Mouse (Mus musculus): ENCODE results near the gene Cd248. TPM values are rescaled to one million over a fixed set of nuclear protein-coding genes. Genes with fewer than 3 reads are reported as not detected.
A peak's percentile ranks its signal among the peaks of the same experiment; 100 is the strongest.

The Cd248 gene
- total and polyA plus RNA-seq, 2 experiments from 2014 or later = 12.5 to 16.4 TPM

DNA sequence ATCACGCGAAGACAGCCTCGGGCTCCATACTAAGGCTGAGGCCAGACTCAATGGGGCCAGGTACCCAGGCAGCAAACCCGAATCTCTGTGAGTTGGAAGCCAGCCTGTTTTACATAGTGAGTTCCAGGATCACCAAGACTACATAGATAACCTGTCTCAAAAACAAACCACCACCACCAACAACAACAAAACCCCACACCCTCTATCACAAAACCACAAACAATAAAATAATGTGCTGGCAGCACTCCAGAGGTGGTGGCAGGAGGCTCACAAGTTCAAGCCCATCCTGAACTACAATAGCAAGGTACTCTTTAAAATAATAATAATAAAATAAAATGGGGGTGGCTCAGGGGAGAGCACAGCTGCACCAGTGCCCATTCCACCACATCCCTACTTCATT lies 31.3 kb upstream of the Cd248 start:
- H3K36me3 ChIP-seq (ENCODE audit: insufficient read depth, low read length) = peaks cover 5% of the 10 kb centered on the region
- no peaks in the 10 kb centered on the region for H3K27me3 ChIP-seq (ENCODE audit: insufficient read depth, low read length)
- no peak overlapping the region for H3K27ac ChIP-seq
- no peak overlapping the region for H3K4me3 ChIP-seq (ENCODE audit: low read length)
- H3K9me3 ChIP-seq (ENCODE audit: low read length) = no peaks in the 10 kb centered on the region
- H3K9ac ChIP-seq (replicated peaks; ENCODE audit: low read length) = no peak overlapping the region
- TF ChIP-seq CTCF (IDR thresholded peaks at IDR 0.05; ENCODE audit: low read depth) = no peak
- peaks cover 14% of the 10 kb centered on the region; the same call in 1 of the 2 replicates for H3K4me1 ChIP-seq (ENCODE audit: insufficient read depth, low read length)
- ATAC-seq = no peak
- 79% methylated on average over 4 of the region's 4 CpGs for WGBS
- no peak for DNase-seq (ENCODE audit: low spot score)
- H3K4me2 ChIP-seq (ENCODE audit: low read depth, low read length) = no peak overlapping the region

DNA sequence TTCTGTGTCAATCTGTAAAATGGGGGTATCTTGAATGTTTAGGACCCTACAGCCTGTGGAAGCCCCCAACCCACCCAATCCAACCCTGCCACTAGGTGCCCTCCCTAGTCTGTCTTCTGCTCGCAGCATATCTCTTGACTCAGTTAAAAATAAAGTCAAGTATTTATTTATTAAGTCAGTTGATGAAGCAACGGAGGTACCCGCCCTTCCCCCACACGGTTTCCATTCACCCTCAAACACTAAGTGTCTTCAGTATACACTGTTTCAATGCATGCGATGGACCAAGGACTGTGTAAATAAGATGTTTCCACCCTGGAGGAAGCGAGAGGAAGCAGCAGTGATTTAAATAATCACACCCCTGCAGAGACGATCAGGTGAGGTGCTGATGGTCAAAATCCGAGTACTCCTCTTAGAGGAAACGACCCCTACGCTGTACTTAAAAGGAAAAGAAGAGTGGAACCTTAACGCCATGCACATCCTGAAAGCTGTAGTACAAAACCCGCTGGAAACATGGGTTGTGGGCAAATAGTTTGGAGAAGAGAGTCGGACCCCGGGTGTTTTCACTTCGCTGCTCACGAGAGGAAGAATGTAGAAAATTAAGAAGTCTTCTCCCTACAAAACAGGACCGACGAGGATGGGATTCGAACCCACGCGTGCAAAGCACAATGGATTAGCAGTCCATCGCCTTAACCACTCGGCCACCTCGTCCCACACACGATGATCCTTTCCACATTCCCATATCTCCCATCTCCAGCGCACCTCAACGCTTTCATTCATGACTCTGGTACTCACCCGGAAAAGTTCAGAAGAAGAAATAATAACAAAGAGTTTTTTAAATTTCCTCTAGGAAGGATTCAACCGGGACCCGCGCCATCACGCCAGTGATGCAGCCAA lies 30.0 kb upstream of the Cd248 start:
- ATAC-seq (peak; percentile 48), DNase-seq (ENCODE audit: low spot score) (peak; percentile 85)
- Histone ChIP-seq H3K27me3 (ENCODE audit: insufficient read depth, low read length) (no peaks in the 10 kb centered on the region), H3K9ac (replicated peaks; ENCODE audit: low read length) (peak overlapping the region; percentile 79), H3K27ac (peak overlapping the region; percentile 89), H3K4me1 (ENCODE audit: insufficient read depth, low read length) (peaks cover 19% of the 10 kb centered on the region), H3K4me3 (ENCODE audit: low read length) (peak overlapping the region; percentile 78), H3K36me3 (ENCODE audit: insufficient read depth, low read length) (no peaks in the 10 kb centered on the region), H3K4me2 (ENCODE audit: low read depth, low read length) (peak overlapping the region; percentile 95), H3K9me3 (ENCODE audit: low read length) (no peaks in the 10 kb centered on the region)
- TF ChIP-seq CTCF (IDR thresholded peaks at IDR 0.05; ENCODE audit: low read depth) = no peak
- 6% methylated on average over 32 of the region's 32 CpGs for WGBS

GRCm38 (mm10) chr19:5038709-5039156 lies 29.1 kb upstream of the Cd248 start, which contains the start of the genes B4gat1 and AC124502.3:
Gene B4gat1, plus strand, starts transcription at chr19:5038826.
Gene AC124502.3, plus strand, starts transcription at chr19:5038891.
- peak; percentile 92 for ATAC-seq
- Histone ChIP-seq H3K4me1 (ENCODE audit: insufficient read depth, low read length) (peaks cover 19% of the 10 kb centered on the region), H3K27me3 (ENCODE audit: insufficient read depth, low read length) (no peaks in the 10 kb centered on the region), H3K4me3 (ENCODE audit: low read length) (peak within 1 kb of the TSS; percentile 78), H3K9me3 (ENCODE audit: low read length) (no peaks in the 10 kb centered on the region), H3K27ac (peak within 1 kb of the TSS; percentile 89), H3K36me3 (ENCODE audit: insufficient read depth, low read length) (no peaks in the 10 kb centered on the region; the same call in 1 of the 2 replicates), H3K4me2 (ENCODE audit: low read depth, low read length) (peak within 1 kb of the TSS; percentile 95), H3K9ac (replicated peaks; ENCODE audit: low read length) (peak within 1 kb of the TSS; percentile 79)
- under 1% methylated on average over 41 of the region's 44 CpGs for WGBS
- TF ChIP-seq CTCF (IDR thresholded peaks at IDR 0.05; ENCODE audit: low read depth) = peak; percentile 54
- peak; percentile 97 for DNase-seq (ENCODE audit: low spot score)

GRCm38 (mm10) chr19:5039301-5040114 lies 28.4 kb upstream of the Cd248 start:
- WGBS = 8% methylated on average over 41 of the region's 41 CpGs
- Histone ChIP-seq H3K4me2 (ENCODE audit: low read depth, low read length) (peak overlapping the region; percentile 95), H3K9me3 (ENCODE audit: low read length) (no peaks in the 10 kb centered on the region), H3K27me3 (ENCODE audit: insufficient read depth, low read length) (no peaks in the 10 kb centered on the region), H3K27ac (peak overlapping the region; percentile 89), H3K4me3 (ENCODE audit: low read length) (peak overlapping the region; percentile 78), H3K4me1 (ENCODE audit: insufficient read depth, low read length) (peaks cover 19% of the 10 kb centered on the region), H3K9ac (replicated peaks; ENCODE audit: low read length) (peak overlapping the region; percentile 79), H3K36me3 (ENCODE audit: insufficient read depth, low read length) (no peaks in the 10 kb centered on the region; the same call in none of the 2 replicates)
- TF ChIP-seq CTCF (IDR thresholded peaks at IDR 0.05; ENCODE audit: low read depth) = no peak
- ATAC-seq (peak; percentile 27), DNase-seq (ENCODE audit: low spot score) (no peak)

- Histone ChIP-seq H3K27me3 (ENCODE audit: insufficient read depth, low read length) (no peaks in the 10 kb centered on the region), H3K4me2 (ENCODE audit: low read depth, low read length) (peak within 1 kb of the TSS; percentile 95), H3K4me1 (ENCODE audit: insufficient read depth, low read length) (peaks cover 19% of the 10 kb centered on the region), H3K9me3 (ENCODE audit: low read length) (no peaks in the 10 kb centered on the region), H3K36me3 (ENCODE audit: insufficient read depth, low read length) (no peaks in the 10 kb centered on the region; the same call in none of the 2 replicates), H3K4me3 (ENCODE audit: low read length) (peak within 1 kb of the TSS; percentile 78), H3K9ac (replicated peaks; ENCODE audit: low read length) (peak within 1 kb of the TSS; percentile 79), H3K27ac (peak within 1 kb of the TSS; percentile 71; the same call in 1 of the 2 replicates)
- DNase-seq (ENCODE audit: low spot score) (peak; percentile 98), ATAC-seq (peak; percentile 77)
- TF ChIP-seq CTCF (IDR thresholded peaks at IDR 0.05; ENCODE audit: low read depth) = peak; percentile 20; the same call in 1 of the 2 replicates
- WGBS = 7% methylated on average over 40 of the region's 40 CpGs
Measured at GRCm38 (mm10) chr19:5040862-5041523, 26.9 kb upstream of the Cd248 start, which contains the start of gene Brms1. Gene Brms1, plus strand, starts transcription at chr19:5041354.

DNA sequence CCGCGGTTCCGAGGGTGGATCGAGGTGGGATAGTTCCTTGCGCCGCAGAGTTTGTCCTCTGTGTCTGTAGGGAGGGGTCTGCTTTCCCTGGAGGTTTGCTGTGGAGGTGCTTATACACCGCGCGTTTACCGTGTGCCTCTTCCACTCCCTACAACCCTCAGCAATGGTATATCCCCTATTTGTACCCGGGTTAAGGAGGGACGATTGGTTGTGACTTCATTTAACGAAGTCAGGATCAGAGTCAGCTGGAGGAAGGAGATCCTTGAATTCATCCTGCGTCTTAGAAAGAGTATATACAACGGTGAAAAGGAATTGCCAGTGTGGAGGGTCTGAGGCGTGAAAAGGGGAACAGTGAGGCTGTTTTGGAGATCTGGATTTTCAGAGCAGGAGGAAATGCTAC lies 26.3 kb upstream of the Cd248 start:
- no peaks in the 10 kb centered on the region for H3K27me3 ChIP-seq (ENCODE audit: insufficient read depth, low read length)
- peak overlapping the region; percentile 71; the same call in 1 of the 2 replicates for H3K27ac ChIP-seq
- peak overlapping the region; percentile 78 for H3K4me3 ChIP-seq (ENCODE audit: low read length)
- H3K36me3 ChIP-seq (ENCODE audit: insufficient read depth, low read length) = peaks cover 4% of the 10 kb centered on the region
- H3K9ac ChIP-seq (replicated peaks; ENCODE audit: low read length) = peak overlapping the region; percentile 78
- H3K4me1 ChIP-seq (ENCODE audit: insufficient read depth, low read length) = peaks cover 19% of the 10 kb centered on the region
- peak overlapping the region; percentile 95 for H3K4me2 ChIP-seq (ENCODE audit: low read depth, low read length)
- no peak for ATAC-seq
- WGBS = 3% methylated on average over 16 of the region's 16 CpGs
- H3K9me3 ChIP-seq (ENCODE audit: low read length) = no peaks in the 10 kb centered on the region
- TF ChIP-seq CTCF (IDR thresholded peaks at IDR 0.05; ENCODE audit: low read depth) = no peak
- no peak for DNase-seq (ENCODE audit: low spot score)
